Mouse (Mus musculus) kidney, postnatal 0 days (tissue): ENCODE data around the gene Trim10. TPM values are rescaled to one million over a fixed set of nuclear protein-coding genes. Genes with fewer than 3 reads are reported as not detected.

Source experiments
- ATAC-seq: fragments of 200-750 bp; cut with Nextera tagmentation; replicated peaks from 2 replicates; pipeline ENCODE4 v1.8.0; 2017; ENCODE audit warnings: low read depth, moderate number of reproducible peaks, moderate TSS enrichment, moderate library complexity; ENCODE audit not compliant: low FRiP score
- DNase-seq: peaks from one replicate; pipeline ENCODE4 v3.0.0-alpha.2; 2016; ENCODE audit warnings: low spot score
- H3K27ac ChIP-seq: fragments of 300-500 bp; sonication (generic); 2 replicates; pipeline ENCODE4 v1.5.1; 2014; ENCODE audit warnings: mild to moderate bottlenecking
- H3K27me3 ChIP-seq: fragments of 300-500 bp; sonication (generic); 2 replicates; pipeline ENCODE4 v1.6.1; 2014; ENCODE audit warnings: low read length, mixed read lengths; ENCODE audit not compliant: insufficient read depth
- H3K36me3 ChIP-seq: fragments of 300-500 bp; sonication (generic); 2 replicates; pipeline ENCODE4 v1.6.1; 2014; ENCODE audit warnings: low read length, mixed read lengths; ENCODE audit not compliant: insufficient read depth
- H3K4me1 ChIP-seq: fragments of 300-500 bp; sonication (generic); replicated peaks from 2 replicates; pipeline ENCODE4 v1.6.1; 2014; ENCODE audit warnings: antibody characterized with exemption, low read length, mixed read lengths; ENCODE audit not compliant: insufficient read depth
- H3K4me2 ChIP-seq: fragments of 300-500 bp; sonication (generic); 2 replicates; pipeline ENCODE4 v1.6.1; 2014; ENCODE audit warnings: mild to moderate bottlenecking, low read length, moderate library complexity, mixed read lengths
- H3K4me3 ChIP-seq: fragments of 300-500 bp; sonication (generic); replicated peaks from 2 replicates; pipeline ENCODE4 v1.5.1; 2014; ENCODE audit warnings: low read depth, low read length
- H3K9ac ChIP-seq: fragments of 300-500 bp; sonication (generic); 2 replicates; pipeline ENCODE4 v1.6.1; 2014; ENCODE audit warnings: low read depth, low read length
- H3K9me3 ChIP-seq: fragments of 300-500 bp; sonication (generic); replicated peaks from 2 replicates; pipeline ENCODE4 v1.6.1; 2016; ENCODE audit warnings: low read length, inconsistent platforms, mixed read lengths
- CTCF ChIP-seq: IDR thresholded peaks from 2 replicates; pipeline ENCODE4 v1.5.1; 2016; ENCODE audit warnings: antibody characterized with exemption, low read depth, mild to moderate bottlenecking, moderate library complexity
- WGBS: fragments of 180-500 bp; shearing (Covaris S2); extraction: QIAGEN DNeasy Blood & Tissue Kit; methylation state at CpG from one replicate; pipeline ENCODE4 v1.1.7; 2014; 5-methylcytosine and 5-hydroxymethylcytosine counted together
- polyA plus RNA-seq: library from polyadenylated mRNA; unstranded; fragments of >200 nt; fragmentation: Nextera tagmentation; extraction: Ambion mirVana; gene quantifications from 2 replicates; pipeline ENCODE4 v1.2.1, GENCODE M21; 2015

Gene Trim10
- polyA plus RNA-seq, 1 experiment from 2014 or later = 0.43 TPM

DNA sequence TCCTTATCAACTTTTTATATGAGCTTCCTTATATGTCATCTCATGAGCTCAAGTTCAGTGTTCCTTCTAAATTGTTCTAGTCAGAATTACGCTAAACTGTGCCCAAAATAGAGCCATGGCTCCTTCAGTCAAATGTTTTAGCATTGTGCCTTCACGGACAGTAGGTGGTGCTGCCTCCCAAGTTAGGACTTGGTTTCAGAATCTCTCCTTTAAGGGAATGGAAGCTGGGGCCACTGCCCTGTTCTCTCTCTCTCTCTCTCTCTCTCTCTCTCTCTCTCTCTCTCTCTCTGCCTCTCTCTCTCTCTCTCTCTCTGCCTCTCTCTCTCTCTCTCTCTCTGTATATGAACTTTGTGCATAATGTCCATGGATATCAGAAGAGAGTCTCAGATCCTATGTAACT is 23.0 kb downstream of the Trim10 start:
- H3K4me2 ChIP-seq = no peak overlapping the region
- no peaks in the 10 kb centered on the region for H3K27me3 ChIP-seq
- TF ChIP-seq CTCF = peak; percentile 77
- no peak overlapping the region for H3K4me3 ChIP-seq
- WGBS = 5% methylated on average over 2 of the region's 2 CpGs
- H3K27ac ChIP-seq = no peak overlapping the region
- H3K4me1 ChIP-seq = no peaks in the 10 kb centered on the region
- ATAC-seq (no peak), DNase-seq (peak; percentile 75)
- no peak overlapping the region for H3K9ac ChIP-seq
- no peaks in the 10 kb centered on the region for H3K9me3 ChIP-seq
- no peaks in the 10 kb centered on the region for H3K36me3 ChIP-seq

DNA sequence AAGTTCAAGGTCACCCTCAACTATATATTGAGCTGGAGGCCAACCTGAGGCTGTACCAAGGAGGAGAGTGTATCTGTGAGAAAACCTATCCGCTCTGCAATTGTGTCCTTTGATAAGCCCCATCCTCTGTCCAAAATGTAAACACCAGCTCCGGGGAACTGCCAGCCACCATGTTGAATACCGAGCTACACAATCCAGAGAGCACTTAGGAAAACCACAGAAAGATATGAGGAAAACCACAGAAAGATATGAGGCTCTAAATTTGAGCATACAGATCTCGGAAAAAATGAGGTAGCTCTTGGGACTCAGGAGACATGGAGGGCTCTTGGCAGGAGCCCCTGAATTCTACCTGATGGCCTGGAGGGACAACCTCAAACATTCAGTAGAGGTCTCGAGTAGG is 24.0 kb downstream of the Trim10 start:
- H3K4me3 ChIP-seq = no peak overlapping the region
- TF ChIP-seq CTCF = no peak
- H3K4me2 ChIP-seq = no peak overlapping the region
- no peak overlapping the region for H3K9ac ChIP-seq
- H3K27ac ChIP-seq = no peak overlapping the region
- no peaks in the 10 kb centered on the region for H3K27me3 ChIP-seq
- 71% methylated on average over 5 of the region's 5 CpGs for WGBS
- no peaks in the 10 kb centered on the region for H3K9me3 ChIP-seq
- H3K36me3 ChIP-seq = no peaks in the 10 kb centered on the region
- no peaks in the 10 kb centered on the region for H3K4me1 ChIP-seq
- DNase-seq (no peak), ATAC-seq (no peak)

GRCm38 (mm10) chr17:36896583-36896982 is 27.2 kb downstream of the Trim10 start:
- no peak for ATAC-seq
- peak; percentile 65 for TF ChIP-seq CTCF

DNA sequence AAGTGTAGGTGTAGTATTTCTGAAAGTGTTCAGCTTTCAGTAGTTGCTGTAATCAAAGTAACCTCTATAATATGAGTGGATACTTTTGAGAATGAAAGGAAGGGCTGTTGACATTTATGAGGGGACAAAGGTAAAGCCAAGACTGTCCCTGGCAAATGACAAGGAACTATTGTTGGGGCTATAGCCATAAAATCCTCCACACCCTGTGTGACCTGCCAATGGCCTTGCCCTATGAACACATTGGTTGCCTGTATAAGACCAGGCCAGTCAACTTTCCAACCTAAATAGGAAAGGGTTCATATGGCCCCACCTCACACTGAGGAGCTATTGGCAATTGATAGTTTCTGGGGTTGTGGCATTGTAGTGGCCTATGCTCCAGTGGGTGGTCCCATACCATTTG is 27.7 kb downstream of the Trim10 start:
- H3K27ac ChIP-seq = no peak overlapping the region
- H3K36me3 ChIP-seq = no peaks in the 10 kb centered on the region
- ATAC-seq (no peak), DNase-seq (no peak)
- H3K9ac ChIP-seq = no peak overlapping the region
- H3K9me3 ChIP-seq = no peaks in the 10 kb centered on the region
- H3K4me1 ChIP-seq = no peaks in the 10 kb centered on the region
- H3K4me3 ChIP-seq = no peak overlapping the region
- H3K27me3 ChIP-seq = no peaks in the 10 kb centered on the region
- no peak for TF ChIP-seq CTCF
- H3K4me2 ChIP-seq = no peak overlapping the region

More at GRCm38 (mm10) chr17:36896583-36896982, 27.2 kb downstream of the Trim10 start:
- H3K4me1 ChIP-seq = no peaks in the 10 kb centered on the region
- H3K4me3 ChIP-seq = no peak overlapping the region
- H3K27me3 ChIP-seq = no peaks in the 10 kb centered on the region
- H3K9ac ChIP-seq = no peak overlapping the region
- H3K36me3 ChIP-seq = no peaks in the 10 kb centered on the region
- 83% methylated on average over 1 of the region's 1 CpGs for WGBS
- H3K27ac ChIP-seq = no peak overlapping the region
- peak; percentile 66 for DNase-seq
- no peaks in the 10 kb centered on the region for H3K9me3 ChIP-seq
- no peak overlapping the region for H3K4me2 ChIP-seq

DNA sequence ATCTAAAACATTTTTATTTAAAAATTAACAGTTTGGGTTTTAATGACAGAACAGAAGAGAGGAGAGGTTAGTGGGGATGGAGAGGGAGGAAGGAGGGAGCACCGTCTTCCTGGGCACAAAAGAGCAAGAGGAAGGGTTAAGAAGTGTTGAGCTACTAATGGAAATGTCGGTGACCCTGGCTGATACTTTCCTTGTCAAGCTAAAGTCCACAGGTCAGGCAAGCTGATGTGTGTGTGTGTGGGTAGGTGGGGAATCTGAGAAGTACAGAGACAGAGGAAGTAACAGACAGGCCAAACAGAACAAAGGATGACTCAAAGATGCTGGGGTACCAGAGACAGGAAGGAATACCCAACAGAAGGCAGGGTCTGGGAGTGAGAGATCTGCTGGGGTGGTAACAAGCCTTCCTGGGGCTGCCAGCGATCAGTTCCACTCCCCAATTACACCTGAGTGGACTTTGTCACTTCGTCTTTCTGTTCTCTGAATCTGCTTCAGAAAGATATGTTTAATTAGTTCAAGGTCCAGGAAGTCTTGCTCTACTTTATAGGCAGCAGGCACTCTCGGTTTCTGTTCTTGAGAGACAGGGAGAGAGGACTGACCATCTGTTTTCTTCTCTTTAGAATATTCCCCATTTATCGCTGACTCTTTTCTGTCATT is 28.3 kb downstream of the Trim10 start, which contains the start of gene Trim31:
Gene Trim31 (plus strand): TSS at position 567 of the 654 bp plus-strand sequence.
- H3K4me2 ChIP-seq = no peak within 1 kb of the TSS
- H3K27ac ChIP-seq = no peak within 1 kb of the TSS
- H3K9ac ChIP-seq = no peak within 1 kb of the TSS
- H3K36me3 ChIP-seq = no peaks in the 10 kb centered on the region
- no peaks in the 10 kb centered on the region for H3K4me1 ChIP-seq
- no peak for TF ChIP-seq CTCF
- H3K27me3 ChIP-seq = no peaks in the 10 kb centered on the region
- ATAC-seq (no peak), DNase-seq (no peak)
- no peaks in the 10 kb centered on the region for H3K9me3 ChIP-seq
- 66% methylated on average over 6 of the region's 6 CpGs for WGBS
- H3K4me3 ChIP-seq = no peak within 1 kb of the TSS

DNA sequence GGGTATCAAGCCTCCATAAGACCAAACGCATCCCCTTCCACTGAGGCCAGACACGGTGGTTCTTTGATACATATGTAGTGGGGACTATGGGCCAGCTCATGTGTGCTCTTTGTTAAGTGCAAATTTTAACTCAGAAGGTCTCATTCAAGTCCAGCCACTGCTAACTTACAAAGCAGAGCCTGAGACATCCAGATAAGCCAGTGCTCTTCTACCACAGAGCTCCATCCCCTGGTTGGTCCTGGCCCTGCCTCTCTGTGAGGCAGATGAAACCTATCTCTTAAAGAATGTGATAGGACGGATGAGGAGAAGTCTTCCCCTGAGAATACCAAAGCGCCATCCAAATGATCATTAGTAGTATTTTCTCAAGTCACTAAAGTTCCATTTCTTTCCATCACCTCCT is 30.0 kb downstream of the Trim10 start:
- Histone ChIP-seq H3K4me3 (no peak overlapping the region), H3K9ac (no peak overlapping the region), H3K4me1 (no peaks in the 10 kb centered on the region), H3K4me2 (no peak overlapping the region), H3K9me3 (no peaks in the 10 kb centered on the region), H3K27me3 (no peaks in the 10 kb centered on the region), H3K27ac (no peak overlapping the region), H3K36me3 (no peaks in the 10 kb centered on the region)
- ATAC-seq (no peak), DNase-seq (no peak)
- WGBS = 79% methylated on average over 4 of the region's 4 CpGs
- no peak for TF ChIP-seq CTCF

DNA sequence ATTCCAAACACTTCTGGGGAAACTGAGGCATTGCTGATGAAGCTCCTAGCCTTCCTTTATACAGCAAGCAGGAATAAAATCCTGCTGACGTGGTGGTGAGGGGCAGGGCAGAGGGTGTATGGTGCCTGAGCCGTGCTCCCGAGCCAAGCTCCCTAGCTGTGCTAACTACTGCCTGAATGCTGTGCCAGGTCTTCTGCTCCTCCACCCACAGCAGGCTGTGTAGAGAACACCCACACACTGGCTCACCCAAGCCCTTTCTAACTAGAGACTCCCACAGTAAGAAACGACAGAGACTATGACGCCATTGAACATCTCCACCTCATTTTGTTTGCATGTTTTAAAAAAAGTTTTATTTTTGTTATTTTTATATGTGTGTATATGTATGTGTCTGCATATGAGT is 30.6 kb downstream of the Trim10 start:
- ATAC-seq (no peak), DNase-seq (no peak)
- H3K36me3 ChIP-seq = no peaks in the 10 kb centered on the region
- H3K4me2 ChIP-seq = no peak overlapping the region
- no peaks in the 10 kb centered on the region for H3K9me3 ChIP-seq
- no peak overlapping the region for H3K27ac ChIP-seq
- H3K9ac ChIP-seq = no peak overlapping the region
- no peak overlapping the region for H3K4me3 ChIP-seq
- WGBS = 76% methylated on average over 5 of the region's 5 CpGs
- no peak for TF ChIP-seq CTCF
- H3K27me3 ChIP-seq = no peaks in the 10 kb centered on the region
- H3K4me1 ChIP-seq = no peaks in the 10 kb centered on the region
